Mouse (Mus musculus) adrenal gland, postnatal 14 days (tissue): ENCODE results near the gene Pcnp. TPM values are rescaled to one million over a fixed set of nuclear protein-coding genes. Genes with fewer than 3 reads are reported as not detected.
"Not testable (repeated sequence)": the region's sequence is repeated elsewhere in the genome, so short reads cannot be mapped to it uniquely, and the experiment has no call there.

Experiments
- DNase-seq: peaks from one replicate; pipeline ENCODE4 v3.0.0; 2021; ENCODE audit warnings: mixed read lengths
- microRNA-seq, 2 experiments: library from miRNA; unstranded; fragments of <30 nt; microRNA quantifications; one replicate each; pipeline ENCODE4 v1.2.0; 2021
- total RNA-seq: library from RNA; stranded (reverse); gene quantifications from 2 replicates; pipeline ENCODE4 v1.2.3, GENCODE M21; 2021

Gene Pcnp
- total RNA-seq, 1 experiment from 2014 or later, result 89.7 TPM

DNA sequence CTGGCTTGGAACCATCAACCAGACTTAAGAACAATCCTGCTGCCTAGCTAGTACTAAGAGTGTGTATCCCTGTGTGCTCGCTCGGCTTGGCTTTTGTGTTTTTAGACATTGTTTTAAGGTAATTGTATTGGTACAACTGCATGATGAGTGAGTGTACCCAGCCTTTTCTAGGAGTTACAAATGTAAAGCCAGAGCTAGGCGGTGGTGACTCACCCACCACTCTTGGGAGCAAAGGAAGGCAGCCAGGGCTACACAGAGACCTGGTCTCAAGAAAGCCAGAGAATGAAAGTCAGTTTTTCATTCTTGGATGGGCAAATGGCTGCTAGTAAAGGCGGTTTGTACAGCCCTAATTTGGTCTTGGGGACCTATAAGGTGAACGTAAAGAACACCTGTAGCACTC, 59.1 kb downstream of the Pcnp start:
- DNase-seq, result no peak

DNA sequence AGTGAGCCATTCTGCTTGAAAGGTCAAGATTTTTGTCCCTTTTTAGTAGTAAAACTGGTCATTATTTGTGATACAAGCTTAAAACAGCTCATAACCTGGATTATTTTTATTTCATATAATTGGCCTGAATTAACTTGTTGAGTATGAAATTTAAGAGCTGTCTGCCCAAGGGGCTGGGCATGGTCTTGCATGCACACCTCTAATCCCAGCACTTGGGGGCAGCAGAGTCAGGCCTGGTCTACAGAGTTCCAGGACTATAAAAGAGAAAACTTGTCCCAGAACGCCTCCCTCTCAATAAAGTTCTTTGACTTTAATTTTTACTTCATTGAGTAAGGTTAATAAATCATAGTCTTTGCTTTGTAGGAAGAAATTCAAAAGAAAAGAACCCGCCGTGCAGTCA, 60.4 kb downstream of the Pcnp start:
- peak; percentile 76 for DNase-seq

DNA sequence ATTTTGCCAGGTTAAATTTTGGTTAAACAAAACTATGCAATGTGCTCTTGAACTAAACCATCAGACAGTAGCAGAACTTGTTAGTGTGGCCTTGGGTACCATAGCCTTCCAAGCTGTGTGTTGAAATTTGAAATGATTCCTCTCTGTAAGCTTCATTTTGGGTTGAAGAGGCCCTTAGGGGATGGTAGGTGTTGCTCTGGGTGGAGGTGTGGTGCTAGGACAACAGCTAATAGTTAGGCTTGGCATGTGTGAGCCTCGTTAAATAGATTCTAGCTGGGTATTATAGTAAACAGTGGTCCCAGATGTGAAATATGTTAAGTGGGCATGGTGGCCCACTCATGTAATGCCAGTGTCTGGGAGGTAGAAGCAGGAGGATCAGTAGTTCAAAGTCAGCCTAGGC, 62.3 kb downstream of the Pcnp start:
- no peak for DNase-seq

DNA sequence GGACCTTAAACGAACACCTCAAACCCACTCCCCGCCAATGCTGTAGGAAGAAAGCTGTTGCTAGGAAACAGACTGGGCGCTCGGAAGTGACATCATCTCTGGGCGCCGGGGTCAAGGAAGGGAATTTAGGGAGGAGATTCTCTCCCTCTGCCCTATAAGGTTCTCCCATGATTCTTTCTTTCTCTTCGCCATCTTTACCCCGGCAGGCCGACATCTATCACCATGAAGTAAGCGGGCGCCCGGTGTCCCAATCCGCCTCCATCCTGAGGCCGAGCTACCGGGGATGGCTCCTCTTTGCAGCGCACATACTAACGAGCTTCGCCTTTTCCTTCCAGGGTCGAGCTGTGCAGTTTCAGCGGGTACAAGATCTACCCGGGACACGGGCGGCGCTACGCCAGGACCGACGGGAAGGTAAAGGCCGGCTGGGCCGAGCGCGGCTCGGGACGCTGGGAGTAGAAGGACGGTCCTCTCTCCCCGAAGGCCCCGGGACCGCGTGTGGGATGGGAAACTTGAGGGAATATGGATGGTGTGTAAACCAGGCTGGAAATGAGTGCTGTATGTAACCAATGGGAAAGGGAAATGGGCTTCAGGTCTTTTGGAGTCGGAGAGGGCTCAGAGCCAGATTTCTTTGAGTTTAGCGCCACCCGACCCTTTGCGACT, 63.2 kb downstream of the Pcnp start, which contains the start of gene Rpl24:
Gene Rpl24, plus strand, starts transcription at position 64 of the 660 bp plus-strand sequence.
- DNase-seq, result peak; percentile 97

DNA sequence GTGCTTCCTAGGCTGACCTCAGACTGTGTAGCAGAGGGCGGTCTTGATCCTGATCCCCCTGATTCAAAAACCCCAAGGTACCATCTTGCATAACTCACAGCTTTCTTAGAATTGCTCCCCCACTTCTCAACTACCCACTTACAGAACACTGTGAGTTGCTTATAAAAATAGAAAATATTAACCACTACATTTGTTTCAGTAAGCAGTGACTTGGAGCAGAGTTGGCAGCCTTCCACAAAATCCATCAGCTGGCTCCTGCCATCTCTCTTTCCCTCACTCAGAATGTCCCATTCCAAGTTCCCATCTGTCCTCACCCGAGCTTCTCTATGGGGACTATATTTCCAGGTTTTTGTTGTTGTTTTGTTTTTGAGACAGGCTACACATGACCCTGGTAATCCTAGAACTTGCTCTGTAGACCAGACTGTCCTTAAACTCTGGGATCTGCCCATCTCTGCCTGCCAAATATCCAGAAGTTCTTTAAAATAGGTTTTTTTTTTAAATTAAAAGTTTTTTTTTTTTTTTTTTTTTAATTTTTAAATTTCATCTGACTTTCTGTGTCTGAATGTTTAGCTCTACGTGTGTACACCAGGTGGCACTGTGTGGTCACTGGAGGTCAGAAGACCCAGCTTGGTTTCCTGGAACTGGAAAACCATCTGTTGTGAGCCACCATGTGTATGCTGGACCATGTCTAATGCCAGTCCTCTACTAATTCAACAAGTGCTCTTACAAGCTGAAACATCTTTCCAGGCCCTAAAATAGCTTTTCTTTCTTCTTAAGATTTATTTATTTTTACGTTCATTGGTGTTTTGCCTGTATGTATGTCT, 65.2 kb downstream of the Pcnp start:
- peak; percentile 64 for DNase-seq

DNA sequence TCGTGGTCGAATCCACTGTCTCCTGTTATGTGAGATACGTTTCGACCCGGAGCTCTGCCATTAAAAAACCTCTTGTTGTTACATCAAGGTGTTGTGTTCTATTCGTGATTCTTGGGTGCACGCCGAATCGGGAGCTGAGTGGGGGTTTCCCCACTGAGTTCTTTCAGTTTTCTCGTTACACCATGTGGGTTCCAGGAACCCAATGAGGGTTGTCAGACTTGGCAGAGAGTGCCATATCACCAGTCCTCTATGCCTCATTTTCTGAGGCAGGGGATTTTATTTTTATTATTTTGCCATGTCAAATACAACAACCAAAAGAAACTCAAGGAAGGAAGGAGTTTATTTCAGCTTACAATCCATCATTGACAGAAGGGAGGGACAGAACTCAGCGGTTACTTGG, 66.5 kb downstream of the Pcnp start:
- DNase-seq, result not testable (repeated sequence)

Small RNA genes within 50 kb of the gene (microRNA-seq; reads per million reads assigned to microRNA genes)
- 0 reads per million in 2 experiments for gene Gm24047

Other genes starting within 250 kb of the Pcnp start
- gene Nfkbiz, start 190.8 kb downstream of the Pcnp start, total RNA-seq, result 8.6 and 9.9 TPM in 2 replicates
- gene Nxpe3, start 134.5 kb downstream of the Pcnp start, total RNA-seq, result 1.6 and 2.6 TPM in 2 replicates
- gene Cep97, start 94.9 kb downstream of the Pcnp start, total RNA-seq, result 8.4 and 11.1 TPM in 2 replicates
- 762 and 869 TPM in 2 replicates for gene Rpl24, start 63.5 kb downstream of the Pcnp start, total RNA-seq
- gene Zbtb11, start 55.9 kb downstream of the Pcnp start, total RNA-seq, result 19.4 and 19.9 TPM in 2 replicates
- 22.4 and 23.3 TPM in 2 replicates for gene Trmt10c, start 8.1 kb upstream of the Pcnp start, total RNA-seq
- 22.5 and 25.9 TPM in 2 replicates for gene Senp7, start 18.6 kb upstream of the Pcnp start, total RNA-seq
- 0.37 and 0.41 TPM in 2 replicates for gene Impg2, start 174.6 kb upstream of the Pcnp start, total RNA-seq